Mouse (Mus musculus): ENCODE results near the gene Oser1.

DNA sequence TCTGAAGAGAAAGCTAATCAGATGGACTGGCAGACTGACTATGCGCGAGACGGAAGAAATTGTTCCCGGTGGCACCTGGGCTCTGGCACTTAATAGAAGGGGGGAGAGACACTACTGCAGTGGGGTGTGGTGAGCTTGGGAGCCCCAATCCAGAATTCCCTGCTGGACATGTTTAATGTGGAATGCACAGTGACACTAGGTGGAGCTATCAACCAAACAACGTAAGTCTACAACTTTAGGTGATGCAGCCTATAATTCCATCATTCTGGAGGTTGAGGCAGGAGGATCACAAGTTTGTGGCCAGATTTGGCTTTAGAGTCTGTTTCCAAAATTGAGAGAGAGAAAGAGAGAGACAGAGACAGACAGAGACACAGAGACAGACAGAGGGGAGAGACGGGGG lies 28.2 kb upstream of the Oser1 start:
- TF ChIP-seq POLR2A (IDR thresholded peaks at IDR 0.05; ENCODE audit: low read depth, low read length) (no peak), MAFK (IDR thresholded peaks at IDR 0.05; ENCODE audit: insufficient replicate concordance, low read length) (no peak), BHLHE40 (IDR thresholded peaks at IDR 0.05; ENCODE audit: low read depth, low read length) (no peak)

Measured in CH12.LX (cell line).